Mouse (Mus musculus) CH12.LX (cell line): ENCODE results near the gene Catsper2. TPM values are rescaled to one million over a fixed set of nuclear protein-coding genes. Genes with fewer than 3 reads are reported as not detected.

ENCODE experiments used
- DNase-seq: peaks from one replicate; pipeline ENCODE4 v3.0.0-alpha.2; 2013; ENCODE audit errors: extremely low read depth
- H3K27ac ChIP-seq: 2 replicates; pipeline ENCODE4 v1.5.1; 2012; ENCODE audit warnings: low read depth, mild to moderate bottlenecking, control low read depth, moderate library complexity; ENCODE audit not compliant: insufficient read depth
- H3K27me3 ChIP-seq: replicated peaks from 2 replicates; pipeline ENCODE3; 2012; ENCODE audit warnings: inconsistent platforms
- H3K36me3 ChIP-seq, 2 experiments: replicated peaks in 1 of 2; 2 replicates each; pipeline versions ENCODE3 to v1.6.1; 2012; ENCODE audit warnings: inconsistent platforms in 1 of 2, low read length in 1 of 2, mild to moderate bottlenecking in 1 of 2, mixed read lengths in 1 of 2, moderate library complexity in 1 of 2; ENCODE audit not compliant: control insufficient read depth in 1 of 2, insufficient read depth in 1 of 2
- H3K4me1 ChIP-seq, 2 experiments: 2 replicates each; pipeline ENCODE4 v1.6.1; 2012; ENCODE audit warnings: inconsistent platforms in 1 of 2, moderate library complexity in 1 of 2; ENCODE audit not compliant: insufficient read depth in 2 of 2, control insufficient read depth in 1 of 2
- H3K4me2 ChIP-seq: 2 replicates; pipeline ENCODE4 v1.6.1; 2012; ENCODE audit warnings: low read depth, mild to moderate bottlenecking, control low read depth; ENCODE audit not compliant: poor library complexity, insufficient read depth, severe bottlenecking
- H3K4me3 ChIP-seq, 3 experiments: fragments of 150-350 bp in 1 of 3; sonication (generic) in 1 of 3; replicated peaks in 1 of 3; 2 replicates each; pipeline versions ENCODE3 to v1.5.1; 2011 to 2012; ENCODE audit warnings: low read depth in 2 of 3, low read length in 2 of 3, mild to moderate bottlenecking in 2 of 3, moderate library complexity in 2 of 3, control low read depth in 1 of 3, improper control_type of control experiment in 1 of 3, inconsistent platforms in 1 of 3, mixed read lengths in 1 of 3; ENCODE audit not compliant: poor library complexity in 1 of 3
- H3K79me2 ChIP-seq: replicated peaks from 2 replicates; pipeline ENCODE4 v1.6.1; 2012; ENCODE audit warnings: mild to moderate bottlenecking, moderate library complexity; ENCODE audit not compliant: control insufficient read depth, poor library complexity, insufficient read depth, severe bottlenecking; ENCODE audit errors: extremely low read depth
- H3K9ac ChIP-seq: 2 replicates; pipeline ENCODE4 v1.6.1; 2012; ENCODE audit warnings: low read depth, mild to moderate bottlenecking, control low read depth, moderate library complexity; ENCODE audit not compliant: insufficient read depth
- H3K9me3 ChIP-seq: replicated peaks from 2 replicates; pipeline ENCODE3; 2012; ENCODE audit warnings: low read length, inconsistent platforms, mixed read lengths
- BHLHE40 ChIP-seq: IDR thresholded peaks from 2 replicates; pipeline ENCODE4 v1.6.1; 2011; ENCODE audit warnings: mild to moderate bottlenecking, low read depth, low read length, improper control_type of control experiment
- CHD1 ChIP-seq: IDR thresholded peaks from 2 replicates; pipeline ENCODE4 v1.6.1; 2012; ENCODE audit warnings: low read depth, low read length, improper control_type of control experiment, inconsistent platforms
- CHD2 ChIP-seq: IDR thresholded peaks from 2 replicates; pipeline ENCODE4 v1.6.1; 2011; ENCODE audit warnings: low read length, improper control_type of control experiment
- CTCF ChIP-seq, 2 experiments: IDR thresholded peaks in 1 of 2; conservative IDR thresholded peaks in 1 of 2; 2 replicates each; pipeline ENCODE4 v1.5.1; 2011 to 2012; ENCODE audit warnings: low read depth in 2 of 2, low read length in 2 of 2, improper control_type of control experiment in 1 of 2, inconsistent platforms in 1 of 2, mild to moderate bottlenecking in 1 of 2, moderate library complexity in 1 of 2
- ELF1 ChIP-seq: IDR thresholded peaks from 2 replicates; pipeline ENCODE4 v1.6.1; 2014; ENCODE audit warnings: low read depth, mild to moderate bottlenecking, inconsistent platforms, low read length, improper control_type of control experiment
- EP300 ChIP-seq: IDR thresholded peaks from 2 replicates; pipeline ENCODE4 v1.6.1; 2011; ENCODE audit warnings: low read length, improper control_type of control experiment
- ETS1 ChIP-seq: conservative IDR thresholded peaks from 2 replicates; pipeline ENCODE4 v1.6.1; 2012; ENCODE audit warnings: low read depth, mild to moderate bottlenecking, inconsistent platforms, low read length, improper control_type of control experiment, moderate library complexity
- GABPA ChIP-seq: IDR thresholded peaks from 2 replicates; pipeline ENCODE4 v1.6.1; 2012; ENCODE audit warnings: low read depth, low read length, improper control_type of control experiment, inconsistent platforms; ENCODE audit not compliant: insufficient replicate concordance
- HCFC1 ChIP-seq: IDR thresholded peaks from 2 replicates; pipeline ENCODE4 v1.6.1; 2012; ENCODE audit warnings: low read depth, mild to moderate bottlenecking, inconsistent platforms, low read length, improper control_type of control experiment
- IRF4 ChIP-seq: IDR thresholded peaks from 2 replicates; pipeline ENCODE4 v1.6.1; 2014; ENCODE audit warnings: low read depth, mild to moderate bottlenecking, inconsistent platforms, low read length, improper control_type of control experiment
- JUN ChIP-seq: IDR thresholded peaks from 2 replicates; pipeline ENCODE4 v1.6.1; 2011; ENCODE audit warnings: low read depth, mild to moderate bottlenecking, low read length, improper control_type of control experiment, moderate library complexity; ENCODE audit not compliant: insufficient read depth
- KAT2A ChIP-seq: IDR thresholded peaks from 2 replicates; pipeline ENCODE4 v1.6.1; 2012; ENCODE audit warnings: low read length, improper control_type of control experiment, inconsistent platforms; ENCODE audit not compliant: insufficient replicate concordance
- MAFK ChIP-seq: IDR thresholded peaks from 2 replicates; pipeline ENCODE4 v1.6.1; 2011; ENCODE audit warnings: low read length, improper control_type of control experiment; ENCODE audit not compliant: insufficient replicate concordance
- MAX ChIP-seq: IDR thresholded peaks from 2 replicates; pipeline ENCODE4 v1.6.1; 2011; ENCODE audit warnings: low read length, improper control_type of control experiment
- MAZ ChIP-seq: IDR thresholded peaks from 2 replicates; pipeline ENCODE4 v1.6.1; 2012; ENCODE audit warnings: low read depth, mild to moderate bottlenecking, inconsistent platforms, low read length, improper control_type of control experiment, moderate library complexity
- MXI1 ChIP-seq: IDR thresholded peaks from 2 replicates; pipeline ENCODE4 v1.6.1; 2011; ENCODE audit warnings: mild to moderate bottlenecking, low read depth, low read length, improper control_type of control experiment
- NELFE ChIP-seq: IDR thresholded peaks from 2 replicates; pipeline ENCODE4 v1.6.1; 2011; ENCODE audit warnings: low read depth, low read length, improper control_type of control experiment
- NRF1 ChIP-seq: IDR thresholded peaks from 2 replicates; pipeline ENCODE4 v1.6.1; 2014; ENCODE audit warnings: low read depth, mild to moderate bottlenecking, inconsistent platforms, low read length, improper control_type of control experiment, moderate library complexity
- PAX5 ChIP-seq: IDR thresholded peaks from 2 replicates; pipeline ENCODE4 v1.6.1; 2012; ENCODE audit warnings: low read length, inconsistent platforms, mixed read lengths
- POLR2A ChIP-seq: IDR thresholded peaks from 2 replicates; pipeline ENCODE4 v1.6.1; 2011; ENCODE audit warnings: low read depth, mild to moderate bottlenecking, improper control_type of control experiment, low read length
- POLR2AphosphoS2 ChIP-seq: IDR thresholded peaks from 2 replicates; pipeline ENCODE4 v1.6.1; 2011; ENCODE audit warnings: low read depth, low read length, improper control_type of control experiment
- RAD21 ChIP-seq: IDR thresholded peaks from 2 replicates; pipeline ENCODE4 v1.6.1; 2011; ENCODE audit warnings: low read depth, mild to moderate bottlenecking, low read length, improper control_type of control experiment, moderate library complexity
- SMC3 ChIP-seq: IDR thresholded peaks from 2 replicates; pipeline ENCODE4 v1.6.1; 2011; ENCODE audit warnings: low read depth, low read length, improper control_type of control experiment
- TBP ChIP-seq: conservative IDR thresholded peaks from 2 replicates; pipeline ENCODE4 v1.6.1; 2011; ENCODE audit warnings: low read depth, low read length, improper control_type of control experiment
- TCF12 ChIP-seq: IDR thresholded peaks from 2 replicates; pipeline ENCODE4 v1.6.1; 2014; ENCODE audit warnings: low read depth, mild to moderate bottlenecking, inconsistent platforms, low read length, improper control_type of control experiment
- UBTF ChIP-seq: IDR thresholded peaks from 2 replicates; pipeline ENCODE4 v1.6.1; 2012; ENCODE audit warnings: low read depth, mild to moderate bottlenecking, inconsistent platforms, low read length, improper control_type of control experiment, moderate library complexity
- ZC3H11A ChIP-seq: IDR thresholded peaks from 2 replicates; pipeline ENCODE4 v1.6.1; 2012; ENCODE audit warnings: low read depth, mild to moderate bottlenecking, inconsistent platforms, low read length, improper control_type of control experiment
- ZKSCAN1 ChIP-seq: IDR thresholded peaks from 2 replicates; pipeline ENCODE4 v1.6.1; 2012; ENCODE audit warnings: low read depth, inconsistent platforms, low read length, improper control_type of control experiment, borderline replicate concordance
- ZMIZ1 ChIP-seq: IDR thresholded peaks from 2 replicates; pipeline ENCODE4 v1.6.1; 2012; ENCODE audit warnings: low read depth, mild to moderate bottlenecking, inconsistent platforms, low read length, improper control_type of control experiment
- dilution Hi-C: fragments of 300-500 bp; cut with MboI; formaldehyde crosslinking; loops from 2 replicates; pipeline ENCODE4 v1.14.3; 2020; ENCODE audit warnings: low sequenced_read_pairs; ENCODE audit not compliant: extremely low pct_unique_long_range_greater_than_20kb, extremely low pct_ligation_motif_present
- in situ Hi-C: fragments of 300-500 bp; cut with MboI; formaldehyde crosslinking; loops from 3 replicates; pipeline ENCODE4 v1.14.3; 2019; ENCODE audit warnings: low sequenced_read_pairs, low pct_ligation_motif_present, low pct_unique_long_range_greater_than_20kb, mixed read lengths
- polyA plus RNA-seq: library from polyadenylated mRNA; unstranded; fragments of >175 nt; gene quantifications from 2 replicates; pipeline ENCODE4 v1.2.1, GENCODE M21; 2012; ENCODE audit warnings: low read depth; ENCODE audit not compliant: insufficient read length
- total RNA-seq, 2 experiments: library from RNA; depleted of rRNA; stranded (reverse); fragments of 300-350 nt in 1 of 2; fragments of >200 nt in 1 of 2; gene quantifications; 2 replicates each; pipeline ENCODE4 v1.2.3; 2012 to 2014

Catsper2 gene
- total RNA-seq (2012; rRNA removed) (0.89 and 1.5 TPM in 2 replicates), total RNA-seq (2014; rRNA removed) (1.2 and 2.2 TPM in 2 replicates), polyA plus RNA-seq (1.8 TPM in 2 replicates)

- Histone ChIP-seq H3K4me3 (peak within 1 kb of the TSS; percentile 79 to 96 (median 94)), H3K79me2 (peaks cover 47% of the 10 kb centered on the region), H3K9ac (peak within 1 kb of the TSS; percentile 96), H3K9me3 (no peaks in the 10 kb centered on the region), H3K4me1 (peaks cover 3 to 41% of the 10 kb centered on the region in 2 experiments; a peak in 3 of 4 replicates), H3K27ac (peak within 1 kb of the TSS; percentile 85), H3K36me3 (peaks cover 5 to 27% of the 10 kb centered on the region in 2 experiments), H3K27me3 (no peaks in the 10 kb centered on the region), H3K4me2 (peak within 1 kb of the TSS; percentile 62)
- DNase-seq, result peak; percentile 88
- in situ Hi-C loops, result no loop called here
- dilution Hi-C loops, result no loop called here
- TF ChIP-seq CTCF (conservative IDR thresholded peaks at IDR 0.05 in 1 of 2, IDR thresholded peaks at IDR 0.05 in 1 of 2; ENCODE audit: low read depth in 2 of 2, low read length in 2 of 2) (peak in 1 of 2 experiments; percentile 49; a peak in 2 of 4 replicates), MAZ (no peak), NELFE (peak; percentile 93), PAX5 (no peak), BHLHE40 (peak; percentile 61), SMC3 (peak; percentile 13; the same call in 1 of the 2 replicates), ZC3H11A (no peak), ZMIZ1 (peak; percentile 96), EP300 (no peak), GABPA (no peak), CHD1 (no peak), HCFC1 (peak; percentile 72), POLR2A (peak; percentile 95), MAX (peak; percentile 67; the same call in 1 of the 2 replicates), JUN (no peak), MAFK (no peak), UBTF (peak; percentile 70), RAD21 (peak; percentile 13; the same call in 1 of the 2 replicates), ZKSCAN1 (no peak), ELF1 (peak; percentile 90), TBP (peak; percentile 78), NRF1 (peak; percentile 72), MXI1 (peak; percentile 80), TCF12 (peak; percentile 92), CHD2 (peak; percentile 53; the same call in 1 of the 2 replicates), POLR2AphosphoS2 (0 out of 2 replicates have a peak, but pooled peaks have one; percentile 61), IRF4 (0 out of 2 replicates have a peak, but pooled peaks have one; percentile 3), ETS1 (no peak), KAT2A (0 out of 2 replicates have a peak, but pooled peaks have one; percentile 10)
These were observed at the start of gene Catsper2, which contains the start of gene Pdia3 for GRCm38 (mm10) chr2:121413387-121414042. Gene Catsper2, minus strand, starts transcription at chr2:121413792. Gene Pdia3, plus strand, starts transcription at chr2:121413775.
